Mouse (Mus musculus) hematopoietic stem cell, adult 5-6 weeks (primary cell): ENCODE measurements around the gene Ndufs7. TPM values are rescaled to one million over a fixed set of nuclear protein-coding genes. Genes with fewer than 3 reads are reported as not detected.

Experiments
- ATAC-seq, 2 experiments: fragments of 125-278 bp in 1 of 2; replicated peaks in 1 of 2; 2 replicates each; pipeline ENCODE4 v1.8.0; 2016 to 2017; ENCODE audit warnings: inconsistent platforms in 2 of 2, mild to moderate bottlenecking in 2 of 2, moderate number of reproducible peaks in 2 of 2, low read depth in 1 of 2, moderate TSS enrichment in 1 of 2; ENCODE audit not compliant: low FRiP score in 2 of 2, poor library complexity in 2 of 2, severe bottlenecking in 2 of 2, insufficient read depth in 1 of 2, low TSS enrichment in 1 of 2
- total RNA-seq: library from RNA; stranded (forward); fragments of 172-1452, 232-1000 nt; gene quantifications from 2 replicates; pipeline ENCODE4 v1.2.3, GENCODE M21; 2017

Gene Ndufs7
- total RNA-seq, 1 experiment from 2014 or later, result 79.6 TPM

DNA sequence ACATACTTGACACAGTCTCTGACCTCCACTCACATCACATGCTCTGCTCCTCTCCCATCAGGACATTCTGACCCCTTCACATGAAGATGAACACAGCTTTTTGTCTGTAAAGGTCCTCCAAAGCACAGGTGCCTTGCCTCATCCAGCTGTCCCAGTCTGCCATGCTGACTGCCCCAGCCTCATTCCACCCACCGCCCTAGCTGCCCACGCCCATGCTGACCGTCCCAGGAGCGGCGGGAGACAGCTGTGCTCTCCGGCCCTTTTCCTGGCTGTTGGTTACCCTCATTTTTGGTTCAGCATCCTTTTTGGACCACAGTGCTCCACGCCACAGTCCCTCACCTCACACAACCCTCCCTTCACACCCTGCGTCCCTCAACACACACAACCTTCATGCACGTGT is 29.5 kb downstream of the Ndufs7 start:
- ATAC-seq, result no peak

DNA sequence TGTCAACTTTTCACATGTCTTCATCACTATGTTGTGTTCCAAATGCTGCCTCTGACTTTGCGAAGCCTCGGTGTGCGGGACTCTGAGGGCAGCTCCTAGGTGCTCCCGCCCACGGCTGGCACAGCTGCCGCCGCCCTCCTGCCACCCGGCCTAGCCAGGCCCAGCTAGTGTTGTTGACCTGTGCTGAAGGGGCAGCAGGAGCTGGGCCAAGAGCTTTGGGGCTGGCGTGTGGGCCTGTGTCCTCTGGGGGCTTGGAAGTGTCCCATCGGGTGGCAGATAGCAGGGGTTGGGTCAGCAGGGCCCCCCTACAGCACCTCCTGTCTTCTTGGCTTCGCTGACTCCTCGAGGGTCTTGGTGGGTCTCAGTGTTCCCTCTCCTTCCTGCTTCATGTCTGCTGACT is 30.4 kb downstream of the Ndufs7 start:
- ATAC-seq, result no peak

DNA sequence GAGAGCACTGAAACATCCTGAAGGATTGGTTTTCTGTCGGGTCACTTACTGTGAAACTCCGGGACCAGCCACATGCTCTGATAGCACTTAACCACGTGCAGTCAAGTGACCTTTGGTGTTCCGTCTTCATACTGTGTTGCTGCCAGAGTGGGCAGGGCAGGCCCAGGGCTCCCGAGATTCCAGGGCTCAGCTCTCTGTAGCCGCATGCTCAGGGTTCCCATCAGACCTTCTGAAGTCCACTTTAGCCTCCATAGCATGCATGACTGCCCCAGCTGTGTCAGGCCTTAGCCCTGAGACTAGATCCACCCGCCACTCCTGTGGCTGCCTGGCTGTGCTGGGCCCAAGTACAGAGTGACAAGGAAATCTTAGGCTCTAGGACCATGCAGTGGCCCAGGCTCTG is 32.4 kb downstream of the Ndufs7 start:
- no peak for ATAC-seq

DNA sequence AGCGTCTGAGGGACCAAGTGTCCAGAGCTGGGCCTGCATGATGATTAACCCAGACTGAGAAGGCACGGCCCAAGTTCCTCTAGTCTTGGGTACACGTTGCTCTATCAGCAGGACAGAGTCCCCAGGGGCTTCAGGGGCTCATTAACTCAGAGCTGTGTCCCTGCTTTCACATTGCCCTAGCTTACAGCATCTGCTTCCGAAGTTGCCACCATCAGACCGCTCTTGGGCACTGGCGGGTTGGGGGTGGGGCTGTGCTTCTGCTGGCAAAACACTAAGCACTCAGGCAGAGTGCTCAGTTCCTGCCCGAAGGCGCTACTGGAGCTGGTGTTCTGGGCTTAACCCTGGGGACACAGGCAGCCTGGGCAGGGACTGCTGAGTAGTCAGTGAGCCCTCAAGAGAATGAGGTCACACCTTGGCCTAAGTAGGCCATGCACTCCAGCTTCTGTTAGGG is 33.0 kb downstream of the Ndufs7 start:
- peak; percentile 54 to 61; a peak in 3 of 4 replicates for ATAC-seq

DNA sequence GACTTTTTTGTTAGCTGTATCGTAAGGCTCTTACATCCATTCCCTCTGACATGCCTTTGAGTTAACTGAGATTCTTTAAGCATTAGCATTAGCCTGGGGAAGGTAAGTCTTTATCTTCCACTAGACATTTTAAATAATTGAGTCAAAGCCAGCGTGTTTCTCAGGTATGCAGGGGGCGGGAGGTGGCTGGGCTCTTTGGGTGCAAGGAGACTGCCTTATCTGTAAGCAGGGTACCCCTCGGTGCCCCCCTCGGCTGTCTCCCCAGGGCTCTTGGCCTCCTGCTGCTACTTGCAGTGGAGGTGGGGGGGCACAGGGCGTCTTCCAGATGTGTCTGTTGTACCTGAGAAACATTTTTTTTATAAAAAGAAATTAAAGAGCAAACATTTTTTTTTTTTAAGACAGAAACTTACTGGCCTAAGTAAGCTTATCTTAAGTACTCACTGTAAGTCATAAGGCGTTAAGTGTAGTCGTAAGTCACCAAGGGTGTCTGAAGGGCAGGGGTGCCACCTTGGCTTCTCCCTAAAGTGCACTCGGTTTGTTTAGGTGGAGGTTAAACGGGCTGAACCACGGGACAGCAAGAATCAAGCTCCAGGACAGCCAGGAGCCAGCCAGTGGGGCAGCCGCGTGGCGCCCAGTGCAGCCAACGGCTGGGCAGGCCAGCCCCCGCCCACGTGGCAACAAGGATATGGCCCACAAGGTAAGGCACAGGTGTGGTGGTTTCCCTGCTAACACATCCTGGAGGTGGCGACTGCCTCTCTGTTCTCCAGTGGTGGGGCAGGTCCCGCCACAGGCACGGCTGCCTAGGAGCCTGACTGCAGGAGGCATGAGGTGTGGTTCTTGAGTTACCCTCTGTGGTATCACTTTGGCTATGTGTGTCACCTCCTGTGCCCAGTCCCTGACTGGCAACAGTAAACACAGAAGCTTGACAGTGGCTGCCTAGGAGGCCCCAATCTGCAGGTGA is 33.8 kb downstream of the Ndufs7 start:
- no peak for ATAC-seq

DNA sequence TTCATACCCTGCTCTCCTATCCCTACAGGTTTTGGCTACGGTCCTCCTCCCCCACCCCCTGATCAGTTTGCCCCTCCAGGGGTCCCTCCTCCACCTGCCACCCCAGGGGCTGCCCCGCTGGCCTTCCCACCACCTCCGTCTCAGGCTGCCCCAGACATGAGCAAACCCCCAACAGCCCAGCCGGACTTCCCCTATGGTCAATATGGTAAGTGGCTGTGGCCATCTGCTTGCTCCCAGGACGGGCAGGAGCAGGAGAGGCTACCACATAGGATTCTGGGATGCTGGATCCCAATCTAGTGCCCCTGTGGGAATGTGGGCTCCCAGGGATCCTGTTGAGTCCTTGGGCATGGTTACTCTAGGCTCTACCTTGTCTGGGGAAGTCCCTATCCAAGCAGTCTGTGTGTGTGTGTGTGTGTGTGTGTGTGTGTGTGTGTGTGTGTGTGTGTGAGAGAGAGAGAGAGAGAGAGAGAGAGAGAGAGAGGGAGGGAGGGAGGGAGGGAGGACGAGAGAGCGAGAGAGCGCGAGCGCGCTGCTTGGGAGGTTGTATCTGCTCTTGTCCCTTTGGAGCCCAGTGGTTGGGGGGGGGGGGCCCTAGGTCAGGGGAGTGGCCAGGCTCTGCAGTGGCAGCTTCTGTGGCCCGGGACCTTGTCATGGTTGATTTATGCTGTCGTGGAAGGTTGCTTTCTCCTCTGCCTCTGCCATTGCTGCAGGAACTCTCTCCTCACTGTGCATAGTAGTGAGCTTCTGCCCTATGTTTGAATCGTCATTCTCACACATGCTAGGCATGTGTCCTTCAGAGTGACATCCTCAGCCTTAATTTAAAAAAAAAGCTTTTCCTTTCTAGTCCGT is 36.5 kb downstream of the Ndufs7 start:
- ATAC-seq, result 0 out of 4 replicates have a peak, but pooled peaks of 1 of the 2 experiments have one; percentile 30

DNA sequence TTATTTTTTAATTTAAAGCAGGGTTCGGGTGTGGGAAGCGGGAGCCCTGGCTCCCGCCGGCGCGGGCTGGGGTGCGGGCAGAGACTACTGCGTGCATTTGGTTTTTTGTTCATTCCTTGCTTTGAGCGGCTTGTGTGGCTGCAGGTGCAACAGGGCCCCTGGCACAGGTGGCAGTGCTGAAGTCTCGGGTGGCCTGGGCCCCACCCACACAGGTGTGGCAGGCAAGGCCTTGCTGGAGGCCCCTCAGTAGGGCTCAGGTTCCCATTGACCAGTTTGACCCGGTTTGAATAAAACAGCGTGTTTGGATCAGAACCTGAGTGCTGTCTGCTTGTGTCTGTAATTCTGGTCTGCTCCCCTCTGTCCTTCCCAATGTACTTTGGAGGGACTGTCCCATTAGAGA is 39.2 kb downstream of the Ndufs7 start:
- ATAC-seq, result no peak

DNA sequence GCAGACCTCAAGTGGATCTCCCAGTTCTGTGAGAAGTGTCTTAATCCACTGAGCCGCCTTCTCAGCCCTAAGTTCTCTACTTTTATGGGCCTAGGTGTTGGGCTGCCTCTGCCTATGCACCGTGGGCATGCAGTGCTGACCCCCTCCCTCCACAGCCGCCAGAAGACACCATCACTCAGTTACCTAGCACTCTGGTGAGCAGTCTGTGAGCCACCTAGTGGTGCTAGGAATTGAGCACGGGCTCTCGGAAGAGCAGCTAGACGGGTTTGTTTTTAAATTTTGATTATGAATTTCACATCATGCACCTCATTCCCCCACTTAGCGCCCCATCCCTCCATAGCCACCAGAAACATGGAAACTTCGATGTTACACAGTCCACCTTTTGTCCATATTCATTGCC is 39.7 kb downstream of the Ndufs7 start:
- no peak for ATAC-seq

DNA sequence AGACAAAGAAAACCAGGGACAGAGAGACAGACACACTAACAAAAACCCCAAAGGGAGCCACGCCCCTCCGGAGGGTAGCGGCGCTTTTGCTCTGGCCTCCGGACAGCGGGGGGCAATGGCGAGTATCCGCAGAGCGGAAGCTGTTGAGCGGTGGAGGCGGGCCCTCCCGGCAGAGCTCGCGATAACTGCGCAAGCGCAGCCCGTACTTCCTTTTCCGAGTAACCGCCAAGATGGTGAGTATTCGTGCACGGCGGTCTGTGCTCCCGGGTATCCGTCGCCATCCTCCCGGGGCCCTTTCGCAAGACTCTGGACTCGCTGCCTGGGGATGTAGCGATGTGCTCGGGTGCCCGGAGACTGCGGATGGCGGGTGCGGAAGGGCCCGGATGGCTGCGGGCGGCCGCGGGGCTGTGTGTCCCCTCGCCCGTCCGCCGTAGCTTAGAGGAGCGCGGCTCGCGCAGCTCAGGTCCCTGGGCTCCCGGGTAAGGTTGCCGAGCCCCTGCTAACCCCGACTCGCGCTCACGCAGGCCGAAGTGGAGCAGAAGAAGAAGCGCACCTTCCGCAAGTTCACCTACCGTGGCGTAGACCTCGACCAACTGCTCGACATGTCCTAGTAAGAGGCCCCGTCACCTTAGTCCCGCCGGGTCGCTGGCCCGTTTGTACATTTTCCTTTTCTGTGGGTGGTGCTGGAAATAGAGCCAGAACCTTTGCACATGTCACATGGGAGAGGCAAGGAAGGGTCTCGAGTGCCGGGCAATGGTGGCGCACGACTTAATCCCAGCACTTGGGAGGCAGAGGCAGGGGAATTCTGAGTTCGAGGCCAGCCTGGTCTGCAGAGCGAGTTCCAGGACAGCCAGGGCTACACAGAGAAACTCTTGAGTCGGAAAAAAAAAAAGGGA is 43.6 kb downstream of the Ndufs7 start, which contains the start of gene Rps15:
TSS of gene Rps15 (plus strand) at position 203 of the 896 bp plus-strand sequence.
- peak; percentile 90 to 96 for ATAC-seq

DNA sequence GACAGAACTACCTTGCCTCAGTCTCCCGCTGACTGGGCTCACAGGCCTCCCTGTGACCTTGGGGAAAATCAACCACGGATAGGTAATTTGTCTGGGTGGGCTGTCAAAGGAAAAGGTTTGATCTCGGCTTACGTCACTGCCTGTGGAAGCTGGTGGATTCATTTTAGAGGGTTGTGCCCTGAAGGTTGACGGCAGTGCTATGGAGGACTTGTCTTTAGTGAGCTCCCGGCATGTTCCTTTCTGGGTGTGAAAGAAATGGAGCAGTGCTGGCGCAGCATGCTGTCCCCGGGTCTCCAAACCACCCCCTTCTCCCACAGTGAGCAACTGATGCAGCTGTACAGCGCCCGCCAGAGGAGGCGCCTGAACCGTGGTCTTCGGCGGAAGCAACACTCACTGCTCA is 44.4 kb downstream of the Ndufs7 start:
- no peak for ATAC-seq

DNA sequence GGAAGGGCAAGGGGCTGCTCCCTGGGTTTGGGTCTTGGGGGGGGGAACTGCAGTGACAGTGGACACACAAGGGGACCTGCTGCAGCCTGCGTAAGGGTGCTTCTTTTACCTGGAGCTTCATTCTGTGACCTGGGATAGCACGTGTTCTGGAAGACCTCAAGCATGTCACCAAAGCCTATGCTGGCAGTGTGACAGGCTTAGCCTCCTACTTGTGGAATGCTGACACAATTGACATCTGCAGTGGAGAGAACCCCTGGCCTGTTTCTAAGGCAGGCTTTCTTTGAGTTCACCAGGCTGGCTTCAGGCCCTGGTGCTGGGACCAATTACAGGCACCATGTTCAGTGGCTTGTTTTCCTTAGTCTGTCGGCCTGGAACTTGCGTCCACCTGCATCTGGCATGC is 45.4 kb downstream of the Ndufs7 start:
- ATAC-seq, result no peak

DNA sequence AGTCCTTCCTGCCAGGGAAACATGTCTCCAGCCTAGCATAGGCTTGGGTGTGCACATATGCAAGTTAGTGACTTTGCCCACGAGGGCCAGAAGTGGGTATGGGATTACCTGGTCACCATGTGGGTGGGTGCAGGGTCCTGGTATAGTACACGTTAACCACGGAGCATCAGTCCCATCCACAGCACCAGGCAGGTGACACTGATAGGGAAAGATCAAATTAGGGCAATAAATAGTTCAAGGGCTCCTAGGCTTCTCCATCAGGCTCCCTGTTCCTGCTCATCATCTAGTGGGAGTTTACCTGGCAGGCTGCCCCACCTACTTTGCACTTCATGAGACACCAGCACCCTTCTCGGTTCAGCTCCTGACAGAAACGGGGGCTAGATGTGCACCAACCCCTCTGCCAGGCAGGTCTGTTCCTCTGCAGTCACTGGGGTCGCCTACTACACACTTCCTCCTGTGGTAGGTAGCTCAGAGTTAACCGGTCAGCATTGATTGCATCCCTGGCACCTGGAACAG is 45.9 kb downstream of the Ndufs7 start:
- ATAC-seq, result no peak

DNA sequence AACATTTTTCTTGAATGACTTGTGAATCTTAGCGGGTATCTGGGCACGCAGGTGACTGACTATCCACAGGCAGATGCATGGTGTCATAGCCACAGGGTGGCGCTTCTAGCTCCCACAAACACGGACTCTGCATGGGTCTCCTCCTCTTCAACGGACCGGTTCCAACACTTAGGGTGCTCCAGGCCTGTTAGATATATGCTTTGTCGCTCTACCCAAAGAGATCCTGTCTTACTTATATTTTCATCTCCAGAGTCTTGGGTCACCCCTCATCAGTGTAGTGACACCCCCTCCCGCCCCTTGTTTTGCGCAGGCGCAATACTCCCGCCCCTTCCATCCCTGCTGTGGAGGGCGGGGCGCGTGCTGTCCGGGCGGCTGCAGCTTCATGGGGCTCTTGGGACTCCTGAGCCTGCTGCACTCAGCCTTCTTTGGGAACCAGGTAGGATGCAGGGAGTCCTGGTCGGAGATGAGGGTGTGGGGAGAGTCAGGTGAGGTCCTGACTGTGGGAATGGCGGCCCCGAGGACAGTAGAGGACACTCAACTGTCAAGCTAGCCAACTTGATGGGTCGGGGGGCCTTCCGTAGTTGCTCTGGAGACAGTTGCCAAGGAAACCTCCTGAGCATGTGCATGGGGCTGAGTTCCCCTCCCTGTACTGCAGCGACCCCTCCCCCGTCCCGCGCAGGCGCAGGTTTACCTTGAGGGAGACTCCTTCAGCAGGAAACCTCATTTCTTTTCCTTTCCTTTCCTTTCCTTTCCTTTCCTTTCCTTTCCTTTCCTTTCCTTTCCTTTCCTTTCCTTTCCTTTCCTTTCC is 46.9 kb downstream of the Ndufs7 start, which contains the start of gene Apc2:
TSS of gene Apc2 (plus strand) at position 360 of the 808 bp plus-strand sequence.
- ATAC-seq, result peak; percentile 59 to 63

DNA sequence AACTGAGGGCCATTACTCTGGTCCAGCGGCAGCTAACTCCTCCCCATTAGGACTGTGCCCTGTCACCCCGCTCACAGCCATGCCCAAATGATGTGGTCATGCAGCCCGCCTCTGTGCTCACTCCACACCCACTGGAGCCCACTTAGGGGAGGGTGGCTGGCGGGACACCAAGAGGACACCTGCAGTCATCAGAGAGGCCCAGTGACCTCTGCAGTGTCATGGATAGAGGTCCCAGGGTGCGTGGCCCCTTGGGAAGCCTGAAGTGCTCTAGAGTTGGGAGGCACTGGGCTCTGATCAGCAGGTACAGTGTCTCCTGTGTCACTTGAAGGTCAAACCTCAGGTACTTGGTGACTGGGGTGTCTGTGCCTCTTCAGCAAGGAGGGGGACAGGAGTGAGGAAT is 47.9 kb downstream of the Ndufs7 start:
- ATAC-seq, result no peak

DNA sequence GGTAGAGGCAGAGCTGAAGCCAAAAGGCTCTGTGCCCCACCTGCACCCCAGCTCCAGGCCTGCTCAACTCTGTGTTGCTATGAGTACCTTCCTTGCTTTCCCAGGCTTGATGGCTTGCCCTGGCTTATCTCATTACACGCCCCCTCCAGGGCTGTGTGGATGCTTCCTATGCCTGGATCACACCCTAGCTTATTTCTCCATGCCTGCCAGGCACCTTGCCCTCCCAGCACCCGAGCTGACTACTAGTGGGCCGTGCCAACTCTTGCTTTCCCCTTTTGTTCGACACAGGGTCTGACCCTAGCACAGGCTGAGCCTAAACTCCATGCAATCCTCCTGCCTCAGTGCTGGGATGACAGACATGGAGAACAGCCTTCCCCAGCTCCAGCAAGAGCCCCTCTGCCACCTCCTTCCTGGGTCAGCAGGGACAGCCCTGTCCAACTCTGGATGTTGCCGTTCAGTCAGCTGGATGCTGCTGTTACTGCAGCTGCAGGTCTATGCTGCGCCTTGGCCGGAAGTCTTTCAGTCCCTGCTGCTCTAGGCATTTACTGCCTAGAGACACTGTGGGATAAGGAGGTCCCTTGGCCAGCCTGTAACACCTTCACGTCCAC is 48.7 kb downstream of the Ndufs7 start:
- ATAC-seq, result no peak
